Mouse (Mus musculus) brain, embryonic 18.5 days (tissue): ENCODE results near the gene Pla2r1.

Experiments
- DNase-seq: peaks from one replicate; pipeline ENCODE4 v3.0.0-alpha.2; 2012; ENCODE audit warnings: low read depth, low spot score

Gene Pla2r1

DNA sequence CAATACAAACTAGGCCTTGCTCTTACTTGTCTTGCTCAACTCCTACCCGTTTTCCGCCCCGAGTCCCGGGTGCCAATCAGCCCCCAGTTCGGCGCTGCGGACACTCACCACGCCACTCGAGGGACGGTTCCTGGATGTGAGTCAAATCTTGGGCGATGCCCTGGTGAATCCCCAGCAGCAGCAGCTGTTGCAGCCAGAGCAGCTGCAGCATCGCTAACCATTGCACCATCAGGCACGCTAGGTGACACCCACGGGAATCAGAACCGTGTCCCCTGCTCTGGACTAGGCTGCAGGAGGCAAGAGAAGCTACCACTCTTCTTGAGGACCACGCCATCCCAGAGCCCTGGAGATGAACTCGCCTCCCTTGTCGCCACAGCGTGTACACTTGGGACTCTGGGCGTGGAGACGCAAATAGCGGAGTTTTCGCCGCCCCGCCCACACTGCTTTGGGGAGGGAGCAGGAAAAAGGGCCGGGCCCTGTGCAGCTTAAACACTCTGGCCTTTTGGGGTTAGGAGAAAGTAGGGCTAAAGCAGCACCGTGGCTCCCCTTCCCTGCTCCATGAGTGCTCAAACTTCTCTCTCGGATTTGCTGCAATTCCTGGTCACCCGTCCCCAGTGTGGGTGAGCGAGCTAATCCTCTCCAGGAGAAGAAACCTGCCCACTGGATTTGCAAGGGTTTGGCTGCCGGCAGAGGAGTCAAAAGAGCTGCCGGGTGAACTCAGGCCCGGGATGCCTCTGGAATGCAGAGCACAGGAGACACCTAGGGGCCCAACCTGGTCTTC lies at the start of gene Pla2r1:
Pla2r1 (minus strand) TSS at position 407 of the 781 bp plus-strand sequence.
- DNase-seq = no peak

DNA sequence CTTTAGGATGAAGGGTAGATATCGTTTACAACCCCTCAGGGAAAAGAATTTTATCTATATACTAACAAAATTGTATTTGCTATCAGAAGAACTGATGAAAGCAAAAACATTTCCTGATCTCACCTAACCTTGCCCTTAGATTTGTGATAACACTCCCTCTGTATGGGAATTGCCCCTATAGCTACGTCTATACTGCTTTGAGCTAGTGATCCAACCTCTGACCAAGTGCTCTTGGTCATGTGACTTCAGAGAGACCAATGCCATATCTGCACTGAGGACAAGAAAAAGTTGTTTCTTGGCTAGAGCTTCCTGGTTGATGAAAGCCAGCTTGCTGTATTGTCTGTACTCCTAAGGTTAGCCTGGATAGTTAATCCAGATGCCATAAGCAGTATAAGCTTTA lies 48.2 kb upstream of the Pla2r1 start:
- DNase-seq = no peak

DNA sequence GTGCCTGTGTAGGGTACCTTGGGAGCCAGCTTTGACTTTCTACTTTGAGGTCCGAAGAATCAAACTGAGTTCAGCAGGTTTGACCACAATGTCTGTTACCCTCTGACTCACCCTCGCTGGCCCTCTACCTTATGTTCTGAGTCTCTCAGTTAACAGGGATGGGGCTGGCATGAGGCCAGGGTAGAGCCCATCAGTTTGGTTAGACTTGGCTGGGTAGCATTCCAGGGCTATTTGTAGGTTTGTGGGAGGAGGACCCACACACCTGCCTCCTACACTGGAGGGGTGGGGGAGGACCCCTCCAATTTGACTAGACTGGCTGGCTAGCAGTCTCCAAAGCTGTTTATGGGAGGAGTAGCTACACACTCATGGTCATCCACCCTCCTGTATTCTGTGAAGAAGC lies 47.8 kb upstream of the Pla2r1 start:
- no peak for DNase-seq

DNA sequence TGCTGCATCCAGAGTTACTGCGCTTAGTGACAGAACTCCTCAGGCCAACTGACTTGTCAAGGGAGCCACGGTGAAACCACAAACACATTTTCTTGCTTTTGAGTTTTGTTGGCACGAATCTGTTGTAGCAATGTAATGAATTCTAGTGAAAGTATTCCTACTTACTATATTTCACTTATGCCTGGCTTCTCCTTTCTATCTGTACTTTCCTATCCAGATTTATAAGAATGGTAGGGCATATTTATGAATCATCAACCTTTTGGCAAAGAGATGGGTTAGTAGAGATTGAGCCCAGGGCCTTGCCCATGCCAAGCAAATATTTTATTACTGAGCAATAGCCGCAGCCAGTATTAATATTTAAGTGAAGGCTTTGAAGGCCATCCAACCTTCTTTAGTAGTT lies 30.3 kb upstream of the Pla2r1 start:
- no peak for DNase-seq

DNA sequence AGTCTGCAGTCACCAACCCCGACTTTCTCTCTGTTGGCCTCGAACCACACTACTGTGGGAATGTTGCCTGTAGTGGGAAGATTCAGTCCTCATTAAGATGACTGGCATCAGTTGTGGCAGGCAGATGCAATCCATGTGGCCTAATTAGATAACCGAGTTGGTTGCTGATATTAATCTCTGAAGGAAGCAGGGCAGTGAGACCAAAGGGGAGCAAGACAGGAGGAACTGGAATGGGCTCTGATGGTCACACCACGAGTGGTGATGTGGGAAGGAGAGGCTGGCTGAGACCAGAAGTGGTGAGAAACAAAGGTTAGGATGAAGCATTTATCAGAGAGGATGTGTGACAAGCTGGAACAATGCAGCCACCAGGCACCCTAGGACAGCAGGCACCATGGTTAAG lies 1.5 kb upstream of the Pla2r1 start:
- DNase-seq = no peak

DNA sequence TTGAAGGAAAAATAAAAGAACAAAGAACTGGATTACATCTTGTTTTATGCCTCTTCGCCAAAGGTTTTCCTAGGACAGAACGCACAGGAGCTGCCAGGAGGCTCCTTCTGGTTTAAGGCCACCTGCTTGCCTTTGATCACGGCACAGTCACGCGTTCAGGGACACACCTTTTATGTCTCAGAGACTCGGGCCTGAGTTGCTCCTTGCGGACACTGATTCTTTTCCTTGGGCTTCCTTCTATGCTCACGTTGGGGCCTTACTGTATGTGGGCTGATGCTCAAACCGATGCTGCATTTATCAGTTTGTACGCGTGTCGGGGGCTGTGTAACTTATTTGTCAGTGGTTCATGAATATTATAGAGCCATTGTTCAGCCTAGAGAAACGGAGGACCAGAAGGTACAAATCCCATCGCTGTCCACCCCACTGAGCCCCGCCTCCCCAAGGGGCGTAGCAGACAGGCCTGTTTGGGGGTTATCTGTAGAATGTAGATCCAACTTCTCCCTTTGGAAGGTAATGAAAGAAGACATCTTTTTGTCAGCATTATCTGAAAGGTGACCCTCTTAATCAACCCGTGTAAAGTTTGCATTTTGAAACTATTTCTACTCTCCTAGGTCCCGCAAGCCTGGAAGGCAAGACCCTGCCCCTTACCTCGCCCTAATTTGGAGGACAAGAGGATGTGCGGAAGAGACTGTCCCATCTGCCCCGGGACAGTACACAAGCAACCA lies 769 bp downstream of the Pla2r1 start:
- no peak for DNase-seq

DNA sequence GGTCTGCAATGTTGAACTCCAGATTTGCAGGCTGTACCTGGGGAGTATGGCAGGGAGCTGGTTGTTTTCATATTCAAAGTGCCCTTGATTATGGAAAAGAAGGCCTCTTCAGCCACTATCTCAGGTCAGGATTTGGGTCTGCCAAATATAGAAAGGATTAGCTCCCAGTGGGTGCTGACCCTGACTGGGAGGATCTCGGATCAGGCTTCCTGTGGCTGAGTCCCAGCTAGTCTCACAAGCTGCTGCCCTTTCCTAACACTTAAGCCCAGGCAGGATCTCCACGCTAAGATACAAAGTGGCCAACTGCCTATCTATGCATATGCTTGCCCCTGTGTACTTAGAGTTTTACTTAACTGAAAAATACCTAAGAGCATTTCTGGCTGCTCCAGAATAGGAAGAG lies 1.4 kb downstream of the Pla2r1 start:
- no peak for DNase-seq

DNA sequence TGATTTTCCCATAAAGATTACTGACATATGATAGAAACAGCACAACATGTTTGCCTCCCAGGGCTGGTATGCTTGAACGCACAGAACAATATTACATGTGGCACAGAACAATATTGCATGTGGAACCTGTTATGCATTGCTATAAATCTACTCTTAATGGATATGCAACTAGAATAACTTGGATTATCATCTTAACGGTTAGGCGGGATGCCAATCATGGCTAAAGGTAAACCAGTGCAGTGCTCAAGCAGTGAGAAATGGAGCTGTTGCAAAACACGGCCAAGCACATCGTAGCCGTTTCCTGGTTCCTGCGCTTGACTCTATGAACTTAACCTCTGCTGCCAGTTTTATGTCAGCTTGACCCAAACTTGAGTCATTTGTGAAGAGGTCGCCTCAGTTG lies 2.6 kb downstream of the Pla2r1 start:
- DNase-seq = no peak

DNA sequence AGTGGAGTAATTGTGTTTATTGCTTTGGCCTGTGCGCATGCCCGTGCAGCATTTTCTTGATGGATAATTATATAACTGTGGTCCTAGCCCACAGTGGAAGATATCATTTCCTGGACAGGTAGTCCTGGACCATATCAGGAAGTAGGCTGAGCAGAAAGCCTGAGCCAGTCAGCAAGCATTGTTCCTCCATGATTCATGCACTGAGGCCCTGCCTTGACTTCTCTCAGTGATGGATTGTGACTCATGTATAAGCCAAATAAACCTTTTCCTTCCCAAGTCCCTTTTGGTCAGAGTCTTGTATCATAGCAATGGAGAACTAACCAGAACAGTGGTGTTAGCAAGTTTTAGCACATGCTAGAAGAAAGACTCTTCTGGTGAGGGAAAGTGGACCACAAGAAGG lies 3.3 kb downstream of the Pla2r1 start:
- DNase-seq = no peak

DNA sequence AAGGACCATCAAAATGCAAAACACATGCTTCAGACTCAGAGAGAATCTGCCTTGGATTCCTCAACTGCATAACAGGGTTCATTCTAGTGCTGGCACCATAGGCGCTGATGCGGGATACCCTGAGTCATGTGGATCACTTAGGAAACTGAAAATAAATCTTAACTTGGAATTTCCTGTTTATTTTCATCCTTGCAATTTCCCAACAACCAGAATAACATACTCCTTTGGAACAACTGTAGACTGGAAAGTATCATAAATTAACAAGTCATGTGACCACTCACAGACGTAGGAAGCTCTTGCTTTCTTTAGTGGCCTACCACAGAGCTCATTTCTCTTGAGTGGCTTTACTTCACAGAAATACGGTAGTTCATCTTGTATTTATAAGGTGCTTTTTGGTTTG lies 7.0 kb downstream of the Pla2r1 start:
- DNase-seq = no peak

DNA sequence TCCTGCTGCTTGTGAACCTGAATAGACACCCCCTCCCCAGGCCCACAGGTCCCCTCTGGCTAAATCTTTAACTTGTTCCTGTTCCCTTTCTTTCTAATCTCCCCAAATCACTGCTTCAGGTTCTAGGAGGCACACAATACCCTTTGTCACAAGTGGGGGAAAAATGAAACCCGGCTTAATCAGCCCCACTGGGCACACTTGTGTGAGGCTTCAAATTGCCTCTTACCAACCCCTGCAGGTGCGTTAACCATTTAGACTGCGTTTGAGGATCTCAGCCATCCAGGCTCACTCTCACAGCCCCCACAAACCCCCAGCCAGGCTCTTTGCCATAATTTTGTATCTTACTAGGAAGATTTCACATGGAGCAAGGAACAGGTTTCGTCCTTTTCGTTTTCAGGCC lies 9.1 kb downstream of the Pla2r1 start:
- DNase-seq = no peak

DNA sequence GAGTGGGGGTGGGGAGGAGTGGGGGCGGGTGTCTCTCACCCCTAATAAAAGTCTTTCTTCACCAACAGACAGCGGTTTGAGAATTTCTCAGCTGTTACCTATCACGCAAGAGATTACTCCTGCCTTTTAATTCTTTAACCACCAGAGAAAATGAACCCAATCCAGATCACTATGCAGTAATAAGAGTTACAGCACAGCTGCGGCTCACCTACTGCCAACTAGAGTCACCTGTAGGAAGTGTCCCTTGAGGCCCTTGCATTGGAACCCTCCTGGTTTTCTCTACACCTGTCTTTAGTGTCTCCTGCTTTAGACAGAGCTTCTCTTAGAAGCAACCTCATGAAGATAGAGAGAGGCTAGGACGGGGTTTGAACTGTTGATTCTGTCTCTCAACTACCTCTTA lies 11.4 kb downstream of the Pla2r1 start:
- DNase-seq = no peak

DNA sequence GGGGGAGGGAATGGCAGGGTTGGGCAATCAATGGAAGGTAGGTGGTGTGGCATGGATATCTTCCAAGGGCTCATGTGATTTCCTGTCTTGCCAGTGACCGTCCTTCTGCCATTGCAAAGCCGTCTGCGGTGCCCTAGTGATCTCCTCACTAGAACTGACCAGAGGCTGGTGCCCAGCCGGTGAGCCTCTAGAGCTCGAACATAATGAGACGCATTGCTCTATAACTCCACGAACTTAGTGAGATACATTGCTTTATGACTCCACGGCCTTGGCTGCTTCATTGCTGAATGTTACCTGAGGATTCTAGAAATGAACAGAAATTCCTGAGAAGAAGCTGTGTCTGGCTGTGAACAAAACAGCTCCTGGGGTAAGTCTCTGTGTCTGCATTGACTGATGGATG lies 12.8 kb downstream of the Pla2r1 start:
- DNase-seq = no peak

DNA sequence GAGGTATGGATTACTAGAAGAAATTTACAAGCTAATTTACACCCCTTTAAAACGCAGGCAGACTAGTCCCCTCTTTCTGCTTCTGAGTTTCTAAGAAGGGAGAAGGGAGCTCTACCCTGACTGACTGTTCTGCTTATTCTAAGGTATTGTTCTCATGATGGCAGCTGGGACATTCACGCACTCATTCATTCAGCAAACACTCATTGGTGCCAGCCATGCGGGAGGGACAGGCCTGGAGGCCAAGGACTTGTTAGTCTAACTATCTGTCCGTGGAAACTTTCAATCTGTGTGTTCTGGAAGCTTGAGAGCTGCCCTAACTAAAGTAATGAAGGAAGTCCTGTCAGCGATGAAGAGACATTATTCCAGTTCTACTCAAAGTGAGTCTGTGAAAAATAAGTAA lies 14.4 kb downstream of the Pla2r1 start:
- DNase-seq = no peak

DNA sequence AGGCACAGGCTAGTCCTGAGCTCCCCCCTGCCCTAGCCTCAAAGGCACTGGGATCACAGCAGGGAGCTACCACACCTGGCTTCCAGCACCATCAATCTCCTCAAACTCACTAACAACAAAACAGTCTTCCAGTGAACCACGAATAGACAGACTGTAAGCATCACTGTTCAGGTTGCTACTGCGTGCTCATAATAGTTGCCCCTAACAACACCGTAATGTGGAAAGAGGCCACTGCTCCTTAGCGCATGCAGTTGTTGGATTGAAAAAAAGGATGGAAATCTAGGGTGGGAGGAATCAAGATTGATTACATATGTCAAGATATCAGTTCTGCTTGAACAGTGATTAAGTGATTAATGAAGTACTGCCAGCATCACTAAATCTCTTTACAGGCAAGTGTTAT lies 14.8 kb downstream of the Pla2r1 start:
- DNase-seq = no peak

DNA sequence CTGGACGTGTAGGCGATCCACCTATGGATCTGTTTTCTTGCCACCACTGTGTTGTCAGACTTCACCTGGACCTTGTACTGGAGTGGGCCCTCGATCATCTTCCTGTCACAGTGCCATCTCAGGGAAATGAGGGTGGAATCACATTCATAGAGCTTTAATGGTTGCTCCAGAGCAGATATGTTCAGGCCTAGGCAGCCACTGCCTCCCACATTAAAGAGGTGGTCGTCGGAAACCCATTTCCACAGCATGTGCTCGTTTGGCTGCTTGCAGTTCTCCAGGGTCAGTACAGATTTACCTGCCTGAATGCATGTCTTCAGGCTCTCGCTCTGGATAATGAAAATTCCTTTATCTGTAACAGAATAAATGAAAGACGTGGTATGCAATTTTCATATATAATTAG lies 18.4 kb downstream of the Pla2r1 start:
- no peak for DNase-seq

DNA sequence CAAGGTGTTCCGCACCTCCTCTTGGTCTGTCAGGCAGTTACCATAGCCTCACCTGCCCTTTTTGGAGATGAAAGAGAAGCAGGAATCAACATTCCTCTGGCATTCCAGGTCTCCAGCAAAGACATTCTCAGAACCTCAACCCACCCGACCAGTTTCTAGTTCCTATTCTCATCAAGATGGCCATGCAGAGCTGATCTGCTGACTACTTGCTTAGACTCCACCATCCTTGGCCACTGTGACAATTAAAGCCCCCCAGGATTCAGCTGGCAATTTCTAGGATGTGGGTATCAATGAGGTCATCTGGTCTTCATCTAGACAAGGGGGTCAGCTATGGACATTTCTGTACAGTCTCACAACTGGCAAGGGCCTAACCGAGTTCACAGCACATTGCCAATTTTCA lies 20.1 kb downstream of the Pla2r1 start:
- DNase-seq = no peak

DNA sequence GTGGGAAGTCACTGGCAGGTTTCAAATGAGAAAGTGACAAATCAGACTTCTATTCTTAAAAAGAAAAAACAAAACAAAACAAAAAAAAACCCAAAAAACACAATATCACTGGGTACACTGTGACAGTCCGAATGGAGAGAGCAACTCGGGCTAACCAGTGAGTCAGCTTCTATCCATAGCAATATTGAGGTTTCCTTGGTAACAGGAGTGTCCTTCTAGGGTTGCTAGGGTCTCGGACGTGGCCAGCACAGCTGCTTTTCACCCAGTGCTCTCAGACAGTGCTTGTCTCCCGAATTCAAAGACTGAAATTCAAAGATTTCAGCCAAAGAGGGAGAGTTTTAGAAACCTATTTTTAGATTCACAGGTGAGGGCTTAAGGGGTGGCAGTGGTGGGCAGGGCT lies 20.6 kb downstream of the Pla2r1 start:
- no peak for DNase-seq

DNA sequence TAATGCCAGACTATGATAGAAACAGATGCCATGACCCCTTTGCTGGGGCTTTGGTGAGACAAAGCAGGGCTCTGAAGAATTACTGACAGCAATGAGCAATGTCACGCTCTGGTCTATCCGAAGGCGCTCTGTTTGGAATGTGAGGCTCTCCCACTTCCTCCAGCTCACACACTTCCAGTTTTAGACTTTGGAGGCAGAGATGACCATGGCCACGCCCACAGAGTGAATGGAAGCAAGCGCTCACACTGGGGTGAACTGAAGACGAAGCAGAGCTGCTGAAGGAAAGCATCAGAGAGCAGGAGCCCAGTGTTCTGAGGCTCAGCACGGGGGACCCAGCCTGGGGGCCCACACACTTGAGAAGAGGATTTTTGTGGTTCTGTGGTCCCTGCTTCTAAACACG lies 37.3 kb downstream of the Pla2r1 start:
- DNase-seq = no peak

DNA sequence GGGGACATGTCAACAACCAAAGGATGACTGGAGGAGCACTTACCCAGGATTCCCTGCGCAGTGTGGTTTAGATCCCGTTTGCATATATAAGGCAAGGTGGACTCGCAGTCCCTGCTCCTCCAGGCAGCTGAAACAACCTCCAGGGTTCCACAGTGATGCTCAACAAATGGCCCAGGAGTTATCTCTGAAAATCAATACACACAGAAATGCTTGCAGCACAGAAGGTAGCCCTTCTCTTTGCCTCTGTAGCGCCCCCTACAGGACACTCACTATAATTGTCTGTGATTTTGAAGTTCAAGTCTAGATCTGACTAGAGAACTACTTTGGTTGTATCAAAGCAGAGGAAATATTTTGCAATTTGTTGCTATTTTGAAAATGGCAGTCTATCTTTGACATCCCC lies 38.2 kb downstream of the Pla2r1 start:
- DNase-seq = no peak

DNA sequence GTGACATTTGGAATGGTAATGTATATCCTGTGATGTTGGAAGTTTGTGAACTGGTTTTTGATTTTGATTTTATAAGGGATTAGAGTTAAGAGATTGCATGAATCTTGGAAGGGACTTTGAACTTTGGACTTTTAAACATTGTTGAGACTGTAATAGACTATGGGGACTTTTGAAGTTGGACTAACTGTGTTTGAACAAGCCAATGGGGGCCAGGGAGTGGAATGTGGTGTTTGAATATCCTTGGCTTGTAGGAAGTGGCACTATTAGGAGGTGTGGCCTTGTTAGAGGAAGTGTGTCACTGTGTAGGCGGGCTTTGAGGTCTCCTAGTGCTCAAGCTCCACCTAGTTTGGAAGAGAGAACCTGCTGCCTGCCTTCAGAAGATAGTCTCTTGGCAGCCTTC lies 42.4 kb downstream of the Pla2r1 start:
- no peak for DNase-seq

DNA sequence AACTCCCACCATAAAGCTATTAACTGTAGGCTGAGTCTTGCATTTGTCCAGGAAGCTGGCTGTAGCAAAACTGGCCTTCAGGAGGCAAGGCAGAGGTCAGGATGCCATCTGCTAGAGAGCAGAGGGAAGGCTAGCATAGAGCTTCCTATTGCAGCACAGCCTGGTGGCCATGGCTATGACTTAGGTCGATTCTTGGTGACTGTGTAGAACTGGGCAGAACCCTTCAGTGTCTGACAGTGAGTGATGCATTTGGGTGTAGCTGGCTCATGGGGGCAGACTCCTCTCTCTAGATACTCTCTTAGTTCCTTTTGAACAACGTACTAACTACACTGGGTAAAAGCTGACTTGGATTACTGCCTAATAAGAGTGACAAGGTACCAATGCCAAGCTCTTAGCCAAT lies 48.0 kb downstream of the Pla2r1 start:
- DNase-seq = no peak

DNA sequence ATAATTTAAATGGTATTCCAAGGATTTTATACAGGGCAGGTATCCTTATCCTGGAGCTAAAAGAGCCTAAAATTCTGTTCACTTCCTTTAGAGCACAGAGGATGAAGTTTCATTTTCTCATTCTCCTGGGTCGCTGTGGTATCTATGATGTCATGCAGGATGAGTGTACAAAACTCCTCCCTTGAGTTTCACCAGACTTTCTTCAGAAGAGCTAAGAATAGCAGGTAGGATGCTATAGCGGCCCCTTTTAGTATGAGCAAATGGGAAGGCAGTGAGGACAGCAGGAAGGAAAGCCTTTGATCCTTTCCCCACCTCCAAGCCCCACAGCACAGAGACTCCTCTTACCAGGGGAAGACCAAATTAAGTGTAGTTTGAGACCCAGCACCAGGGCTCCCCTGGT lies 48.4 kb downstream of the Pla2r1 start:
- DNase-seq = no peak

DNA sequence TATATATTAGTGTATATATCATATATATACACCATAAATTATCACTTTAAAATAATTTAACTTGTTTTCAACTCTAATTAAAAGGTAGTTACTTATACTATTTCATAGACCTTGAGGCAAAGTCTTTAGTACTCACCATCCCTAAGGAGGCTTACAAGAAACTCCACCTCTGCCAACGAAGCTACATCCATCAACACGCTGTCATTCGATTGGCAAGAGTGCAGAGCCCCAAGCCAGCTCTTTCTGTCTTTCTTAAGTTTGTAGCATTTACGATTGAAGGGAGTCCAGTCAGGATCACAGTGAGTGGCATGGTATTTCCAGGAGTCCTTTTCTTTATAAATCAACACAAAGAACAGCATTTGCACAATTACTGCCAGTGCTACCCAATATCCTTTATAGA lies 49.1 kb downstream of the Pla2r1 start:
- no peak for DNase-seq
